Mouse (Mus musculus) intestine, postnatal 0 days (tissue): ENCODE data around the gene Slc12a8. TPM values are rescaled to one million over a fixed set of nuclear protein-coding genes. Genes with fewer than 3 reads are reported as not detected.

ENCODE experiments used
- ATAC-seq: fragments of 200-750 bp; cut with Nextera tagmentation; 2 replicates; pipeline ENCODE4 v1.8.0; 2017; ENCODE audit warnings: mild to moderate bottlenecking, moderate TSS enrichment, moderate library complexity
- H3K27ac ChIP-seq: fragments of 300-500 bp; sonication (generic); 2 replicates; pipeline ENCODE4 v1.5.1; 2014; ENCODE audit warnings: mild to moderate bottlenecking, low read depth, low read length, moderate library complexity
- H3K27me3 ChIP-seq: fragments of 300-500 bp; sonication (generic); replicated peaks from 2 replicates; pipeline ENCODE4 v1.6.1; 2014; ENCODE audit warnings: low read length, mixed read lengths; ENCODE audit not compliant: control insufficient read depth, insufficient read depth
- H3K36me3 ChIP-seq: fragments of 300-500 bp; sonication (generic); 2 replicates; pipeline ENCODE4 v1.6.1; 2014; ENCODE audit warnings: mild to moderate bottlenecking, moderate library complexity; ENCODE audit not compliant: control insufficient read depth, insufficient read depth
- H3K4me1 ChIP-seq: fragments of 300-500 bp; sonication (generic); replicated peaks from 2 replicates; pipeline ENCODE4 v1.6.1; 2014; ENCODE audit warnings: antibody characterized with exemption, low read length, mixed read lengths; ENCODE audit not compliant: control insufficient read depth, insufficient read depth
- H3K4me2 ChIP-seq: fragments of 300-500 bp; sonication (generic); replicated peaks from 2 replicates; pipeline ENCODE4 v1.6.1; 2014; ENCODE audit warnings: low read depth, mild to moderate bottlenecking, moderate library complexity
- H3K4me3 ChIP-seq: fragments of 300-500 bp; sonication (generic); 2 replicates; pipeline ENCODE4 v1.5.1; 2014; ENCODE audit warnings: low read depth, low read length
- H3K9ac ChIP-seq: fragments of 300-500 bp; sonication (generic); 2 replicates; pipeline ENCODE4 v1.6.1; 2014; ENCODE audit warnings: mild to moderate bottlenecking, low read depth, low read length
- H3K9me3 ChIP-seq: fragments of 300-500 bp; sonication (generic); 2 replicates; pipeline ENCODE4 v1.6.1; 2016; ENCODE audit warnings: mixed run types; ENCODE audit not compliant: control insufficient read depth
- CTCF ChIP-seq: sonication (generic); IDR thresholded peaks from 2 replicates; pipeline ENCODE4 v1.5.1; 2016; ENCODE audit warnings: low read depth, mild to moderate bottlenecking, control low read depth, antibody characterized with exemption, moderate library complexity
- WGBS: fragments of 180-500 bp; shearing (Covaris S2); extraction: QIAGEN DNeasy Blood & Tissue Kit; methylation state at CpG from one replicate; pipeline ENCODE4 v1.1.7; 2014; 5-methylcytosine and 5-hydroxymethylcytosine counted together
- polyA plus RNA-seq: library from polyadenylated mRNA; unstranded; fragments of >200 nt; fragmentation: Nextera tagmentation; extraction: Ambion mirVana; gene quantifications from 2 replicates; pipeline ENCODE4 v1.2.1, GENCODE M21; 2015

Slc12a8 gene
- polyA plus RNA-seq, 1 experiment from 2014 or later, result 4.9 TPM

GRCm38 (mm10) chr16:33635836-33636595 lies 118.9 kb downstream of the Slc12a8 start:
- Histone ChIP-seq H3K27me3 (no peaks in the 10 kb centered on the region), H3K9me3 (no peaks in the 10 kb centered on the region), H3K4me3 (no peak overlapping the region), H3K27ac (no peak overlapping the region), H3K9ac (no peak overlapping the region), H3K36me3 (no peaks in the 10 kb centered on the region), H3K4me1 (no peaks in the 10 kb centered on the region), H3K4me2 (no peak overlapping the region)
- no peak for ATAC-seq
- WGBS, result 78% methylated on average over 12 of the region's 12 CpGs
- TF ChIP-seq CTCF, result no peak

- no peak for TF ChIP-seq CTCF
- Histone ChIP-seq H3K36me3 (no peaks in the 10 kb centered on the region), H3K27me3 (no peaks in the 10 kb centered on the region), H3K9me3 (no peaks in the 10 kb centered on the region), H3K9ac (no peak overlapping the region), H3K4me2 (no peak overlapping the region), H3K27ac (no peak overlapping the region), H3K4me1 (no peaks in the 10 kb centered on the region), H3K4me3 (no peak overlapping the region)
- ATAC-seq, result no peak
- WGBS, result 46% methylated on average over 3 of the region's 3 CpGs
Observed at GRCm38 (mm10) chr16:33641779-33642178, 124.7 kb downstream of the Slc12a8 start.

- Histone ChIP-seq H3K36me3 (no peaks in the 10 kb centered on the region), H3K4me3 (no peak overlapping the region), H3K27me3 (no peaks in the 10 kb centered on the region), H3K9me3 (peaks cover 2% of the 10 kb centered on the region; the same call in 1 of the 2 replicates), H3K4me1 (no peaks in the 10 kb centered on the region), H3K9ac (no peak overlapping the region), H3K27ac (no peak overlapping the region), H3K4me2 (no peak overlapping the region)
- no peak for TF ChIP-seq CTCF
- ATAC-seq, result no peak
- 91% methylated on average over 6 of the region's 6 CpGs for WGBS
Observed at GRCm38 (mm10) chr16:33653116-33653515, 136.0 kb downstream of the Slc12a8 start.

- H3K9me3 ChIP-seq, result peaks cover 2% of the 10 kb centered on the region; the same call in 1 of the 2 replicates
- no peaks in the 10 kb centered on the region for H3K4me1 ChIP-seq
- H3K27ac ChIP-seq, result no peak overlapping the region
- H3K36me3 ChIP-seq, result no peaks in the 10 kb centered on the region
- 96% methylated on average over 3 of the region's 3 CpGs for WGBS
- no peaks in the 10 kb centered on the region for H3K27me3 ChIP-seq
- H3K4me2 ChIP-seq, result no peak overlapping the region
- no peak overlapping the region for H3K9ac ChIP-seq
- no peak overlapping the region for H3K4me3 ChIP-seq
- TF ChIP-seq CTCF, result no peak
- no peak for ATAC-seq
Observed at GRCm38 (mm10) chr16:33655443-33655842, 138.3 kb downstream of the Slc12a8 start.

- WGBS, result 91% methylated on average over 3 of the region's 3 CpGs
- Histone ChIP-seq H3K36me3 (no peaks in the 10 kb centered on the region), H3K4me1 (no peaks in the 10 kb centered on the region), H3K27me3 (no peaks in the 10 kb centered on the region), H3K4me3 (no peak overlapping the region), H3K27ac (no peak overlapping the region), H3K9me3 (no peaks in the 10 kb centered on the region), H3K4me2 (no peak overlapping the region), H3K9ac (no peak overlapping the region)
- no peak for ATAC-seq
- TF ChIP-seq CTCF, result no peak
Observed at GRCm38 (mm10) chr16:33657191-33657590, 140.1 kb downstream of the Slc12a8 start.

- H3K4me2 ChIP-seq, result no peak overlapping the region
- H3K27me3 ChIP-seq, result no peaks in the 10 kb centered on the region
- no peaks in the 10 kb centered on the region for H3K36me3 ChIP-seq
- H3K4me3 ChIP-seq, result no peak overlapping the region
- no peaks in the 10 kb centered on the region for H3K4me1 ChIP-seq
- H3K9ac ChIP-seq, result no peak overlapping the region
- TF ChIP-seq CTCF, result no peak
- H3K27ac ChIP-seq, result no peak overlapping the region
- 88% methylated on average over 3 of the region's 3 CpGs for WGBS
- no peak for ATAC-seq
- no peaks in the 10 kb centered on the region for H3K9me3 ChIP-seq
Observed at GRCm38 (mm10) chr16:33658121-33658520, 141.0 kb downstream of the Slc12a8 start.

GRCm38 (mm10) chr16:33659521-33659920 lies 142.4 kb downstream of the Slc12a8 start:
- ATAC-seq, result no peak
- 89% methylated on average over 5 of the region's 5 CpGs for WGBS
- no peak for TF ChIP-seq CTCF

More at GRCm38 (mm10) chr16:33659521-33659920, 142.4 kb downstream of the Slc12a8 start:
- Histone ChIP-seq H3K27me3 (no peaks in the 10 kb centered on the region), H3K27ac (no peak overlapping the region), H3K4me2 (no peak overlapping the region), H3K9ac (no peak overlapping the region), H3K4me3 (no peak overlapping the region), H3K4me1 (no peaks in the 10 kb centered on the region), H3K9me3 (no peaks in the 10 kb centered on the region), H3K36me3 (no peaks in the 10 kb centered on the region)
